Mouse (Mus musculus): ENCODE results near the gene Tcirg1.

GRCm38 (mm10) chr19:3853891-3854290 lies 53.0 kb downstream of the Tcirg1 start:
- TF ChIP-seq CTCF (IDR thresholded peaks at IDR 0.05; ENCODE audit: borderline replicate concordance, insufficient read depth, low read depth, low read length) (no peak), POLR2A (IDR thresholded peaks at IDR 0.05; ENCODE audit: borderline replicate concordance, insufficient read depth, low read length) (no peak)
